Mouse (Mus musculus) brain, embryonic 18.5 days (tissue): ENCODE measurements around the gene Lhx5.

Experiments used
- DNase-seq: peaks from one replicate; pipeline ENCODE4 v3.0.0-alpha.2; 2012; ENCODE audit warnings: low read depth, low spot score

Gene Lhx5

DNA sequence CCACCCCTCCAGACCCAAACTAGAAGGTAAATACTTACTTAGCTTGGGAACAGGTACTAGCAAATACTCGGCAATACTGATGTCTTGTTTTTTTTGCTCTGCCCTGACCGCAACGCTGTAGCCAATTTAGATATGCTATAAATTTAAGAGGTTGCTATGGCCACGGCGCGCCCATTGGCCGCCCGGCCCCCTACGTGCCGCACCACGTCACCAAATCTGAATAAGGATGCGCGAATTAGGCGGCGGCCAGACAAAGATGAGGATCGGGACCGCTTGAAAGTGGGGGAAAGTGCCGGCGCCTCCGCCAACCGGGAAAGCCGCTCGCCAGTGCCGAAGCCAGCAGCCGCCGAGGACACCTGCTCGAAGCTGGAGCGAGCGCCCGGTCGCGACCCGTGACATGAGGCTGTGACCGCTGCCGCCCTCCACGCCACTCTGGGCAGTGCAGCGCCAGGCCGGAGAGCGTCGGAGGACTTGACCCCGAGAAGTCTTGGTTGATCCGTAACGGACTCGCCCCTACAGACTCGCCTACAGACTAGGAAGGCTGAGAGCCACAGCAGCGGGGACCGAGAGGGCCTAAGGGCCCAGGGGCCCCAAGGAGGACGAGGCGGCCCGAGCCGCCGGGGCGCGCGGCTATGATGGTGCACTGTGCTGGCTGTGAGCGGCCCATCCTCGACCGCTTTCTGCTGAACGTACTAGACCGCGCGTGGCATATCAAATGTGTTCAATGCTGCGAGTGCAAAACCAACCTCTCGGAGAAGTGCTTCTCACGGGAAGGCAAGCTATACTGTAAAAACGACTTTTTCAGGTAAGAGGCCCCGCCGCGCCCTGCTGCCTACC lies at the start of gene Lhx5:
Lhx5 (plus strand) TSS at position 51 of the 837 bp plus-strand sequence.
- DNase-seq, result no peak

DNA sequence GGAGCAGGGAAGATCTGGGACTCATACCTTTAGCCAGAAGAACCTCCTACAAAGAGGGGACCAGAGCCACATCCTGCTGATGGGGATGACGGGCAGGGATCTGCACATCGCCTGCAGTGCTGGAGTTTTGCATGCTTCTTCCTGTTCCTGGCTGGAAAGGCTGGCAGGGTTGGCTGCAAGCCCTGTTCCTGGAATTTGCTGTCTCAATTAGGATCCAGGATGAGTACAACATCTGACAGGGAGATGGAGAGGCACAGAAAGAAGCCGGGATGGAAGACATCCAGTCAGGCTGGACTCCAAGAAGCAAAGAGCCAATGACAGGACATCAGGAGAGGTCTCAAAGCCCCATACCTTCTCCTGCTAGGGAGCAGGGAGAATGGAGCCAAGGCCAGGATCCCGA lies 45.1 kb upstream of the Lhx5 start:
- no peak for DNase-seq

DNA sequence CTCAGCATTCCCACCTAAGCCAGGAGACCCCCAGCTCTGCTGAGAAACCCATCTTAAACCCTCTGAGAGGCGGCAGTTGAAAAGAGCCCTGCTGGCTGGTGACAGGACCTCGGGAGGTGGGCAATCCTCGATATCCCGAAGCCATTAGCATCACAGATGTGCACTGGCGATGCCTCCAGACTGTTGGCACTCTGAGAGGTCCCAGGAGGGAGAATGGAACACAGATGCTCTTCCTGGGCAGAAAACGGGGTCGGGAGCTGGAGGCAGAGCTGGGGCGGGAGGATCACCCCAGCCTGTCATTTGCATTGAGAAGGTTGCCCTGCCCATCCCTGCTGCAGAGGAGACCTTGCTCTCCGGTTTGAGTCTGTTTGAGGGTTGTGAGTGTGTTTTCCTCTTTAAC lies 42.7 kb upstream of the Lhx5 start:
- DNase-seq, result no peak

DNA sequence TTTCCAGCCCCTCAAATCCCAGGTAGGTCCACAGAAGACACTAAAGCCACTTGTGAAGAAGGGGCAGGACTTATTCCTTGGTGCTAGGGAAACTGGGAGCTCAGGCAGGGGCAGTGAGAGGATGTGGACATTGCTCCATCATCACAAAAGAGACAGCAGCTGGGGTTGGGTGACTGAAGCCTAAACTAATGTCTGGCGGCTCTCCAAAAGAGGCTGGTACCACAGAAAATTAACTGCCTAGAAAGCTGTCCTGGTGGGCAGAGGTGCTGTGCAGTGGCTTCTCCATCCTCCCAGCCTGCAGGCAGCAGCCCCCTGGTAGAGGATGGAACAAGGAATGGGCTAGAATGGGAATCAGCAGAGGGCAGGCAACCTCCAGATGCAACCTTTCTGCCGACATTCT lies 41.5 kb upstream of the Lhx5 start:
- DNase-seq, result no peak

DNA sequence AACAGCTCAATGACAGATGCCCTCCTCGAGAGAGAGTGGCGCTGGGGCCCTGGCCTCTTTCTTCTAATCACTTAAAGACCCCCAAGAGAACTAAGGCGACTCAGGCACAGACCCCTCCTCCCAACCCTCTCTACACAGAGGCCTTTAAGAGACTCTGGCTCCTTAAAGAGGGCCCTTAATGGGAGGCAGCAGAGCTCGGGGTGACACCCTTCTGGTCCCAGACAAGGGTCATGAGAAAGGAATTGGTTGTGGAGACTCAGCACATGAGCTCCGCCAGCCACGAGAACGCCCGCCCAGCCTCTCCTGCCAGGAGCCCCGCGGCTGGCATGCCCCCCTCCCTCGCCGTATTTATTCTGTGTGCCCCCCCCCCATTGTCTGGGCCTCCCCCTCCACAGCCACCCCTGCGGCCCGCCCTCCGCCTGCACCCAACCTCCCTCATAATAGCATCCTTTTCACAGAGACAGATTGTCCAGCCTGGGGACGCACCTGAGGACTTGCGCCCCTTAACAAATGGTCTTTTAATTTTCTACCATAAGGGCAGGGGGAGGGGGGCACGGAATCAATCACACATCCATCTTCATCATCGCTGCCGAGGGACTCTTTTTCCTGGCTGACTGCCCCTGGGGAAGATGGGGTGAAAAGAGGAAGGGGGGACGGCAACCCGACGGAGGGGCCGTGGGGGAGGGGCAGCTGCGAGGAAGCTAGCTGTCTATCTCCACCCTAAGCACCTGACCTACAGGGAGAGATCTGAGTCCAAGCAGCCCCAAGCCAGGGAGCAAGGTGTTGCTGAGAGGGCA lies 37.4 kb upstream of the Lhx5 start:
- no peak for DNase-seq

DNA sequence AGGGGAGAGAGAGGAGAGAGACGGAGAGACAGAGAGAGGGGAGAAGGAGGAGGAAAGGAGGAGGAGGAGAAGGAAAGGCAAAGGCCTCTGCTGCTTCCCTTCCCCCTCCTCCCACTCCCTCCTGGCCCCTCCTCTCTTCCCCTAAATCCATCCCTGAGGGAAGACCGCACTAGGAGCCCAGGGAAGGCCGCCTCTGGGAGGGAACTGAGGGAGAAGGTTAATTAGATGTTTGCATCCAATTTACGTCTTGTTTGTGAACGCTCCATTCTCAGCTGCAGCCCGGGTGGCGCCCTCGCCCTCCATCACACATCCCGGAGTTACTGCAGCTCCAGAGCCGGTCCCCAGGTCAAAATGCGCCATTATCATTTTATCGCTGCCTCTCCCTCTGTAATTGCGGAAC lies 33.5 kb upstream of the Lhx5 start:
- no peak for DNase-seq

DNA sequence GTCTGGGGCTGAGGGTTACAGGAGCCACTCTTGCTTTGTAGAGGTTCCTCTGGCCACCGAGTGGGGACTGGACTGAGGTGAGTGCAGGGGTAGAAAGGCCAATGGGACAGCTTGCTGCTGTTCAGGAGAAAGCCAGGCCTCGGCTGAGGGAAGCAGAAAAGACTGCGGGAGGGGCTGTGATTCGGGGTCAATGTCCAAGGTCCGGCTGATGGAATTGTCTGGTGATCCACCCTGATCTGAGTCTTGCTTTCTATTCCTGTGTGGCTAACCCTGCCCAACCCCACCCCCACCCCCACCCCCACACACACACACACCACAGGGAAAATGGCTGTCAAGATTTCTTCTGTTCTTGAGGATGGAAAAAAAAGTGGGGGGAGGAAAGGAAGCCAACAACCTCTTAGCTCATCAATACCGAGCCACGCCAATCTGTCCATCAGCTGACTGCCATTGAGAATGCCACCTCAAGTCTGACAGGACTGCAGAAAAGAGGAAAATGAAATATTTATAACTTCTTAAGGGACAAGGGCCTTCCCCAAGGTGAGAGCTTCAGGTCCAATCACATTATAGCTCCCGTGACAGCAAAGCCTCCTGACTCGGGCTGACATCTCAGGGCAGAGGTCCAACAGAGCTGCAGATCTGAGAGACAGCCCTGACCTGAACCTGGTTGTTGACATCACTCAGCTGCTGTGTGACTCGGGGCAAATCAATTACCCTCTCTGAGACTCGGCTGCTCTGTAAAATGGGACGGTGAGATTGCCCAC lies 26.5 kb upstream of the Lhx5 start:
- no peak for DNase-seq

DNA sequence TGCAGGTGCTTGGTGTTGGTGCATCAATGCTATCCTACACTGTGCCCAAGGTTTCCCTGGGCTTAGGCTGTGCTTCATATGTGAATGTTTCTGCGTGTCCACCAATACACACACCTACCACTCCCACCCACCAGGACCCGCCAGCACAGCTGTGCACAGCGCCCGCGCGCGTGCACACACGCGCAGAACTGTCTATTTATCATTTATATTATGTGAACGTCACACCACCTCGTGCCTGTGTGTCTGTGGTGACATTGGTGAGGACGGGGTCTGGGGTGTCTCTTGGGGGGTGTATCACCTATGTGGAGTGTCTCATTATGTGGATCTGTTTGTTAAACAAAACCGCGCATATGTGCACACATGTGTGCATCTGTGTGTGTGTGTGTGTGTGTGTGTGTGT lies 22.6 kb upstream of the Lhx5 start:
- DNase-seq, result no peak

DNA sequence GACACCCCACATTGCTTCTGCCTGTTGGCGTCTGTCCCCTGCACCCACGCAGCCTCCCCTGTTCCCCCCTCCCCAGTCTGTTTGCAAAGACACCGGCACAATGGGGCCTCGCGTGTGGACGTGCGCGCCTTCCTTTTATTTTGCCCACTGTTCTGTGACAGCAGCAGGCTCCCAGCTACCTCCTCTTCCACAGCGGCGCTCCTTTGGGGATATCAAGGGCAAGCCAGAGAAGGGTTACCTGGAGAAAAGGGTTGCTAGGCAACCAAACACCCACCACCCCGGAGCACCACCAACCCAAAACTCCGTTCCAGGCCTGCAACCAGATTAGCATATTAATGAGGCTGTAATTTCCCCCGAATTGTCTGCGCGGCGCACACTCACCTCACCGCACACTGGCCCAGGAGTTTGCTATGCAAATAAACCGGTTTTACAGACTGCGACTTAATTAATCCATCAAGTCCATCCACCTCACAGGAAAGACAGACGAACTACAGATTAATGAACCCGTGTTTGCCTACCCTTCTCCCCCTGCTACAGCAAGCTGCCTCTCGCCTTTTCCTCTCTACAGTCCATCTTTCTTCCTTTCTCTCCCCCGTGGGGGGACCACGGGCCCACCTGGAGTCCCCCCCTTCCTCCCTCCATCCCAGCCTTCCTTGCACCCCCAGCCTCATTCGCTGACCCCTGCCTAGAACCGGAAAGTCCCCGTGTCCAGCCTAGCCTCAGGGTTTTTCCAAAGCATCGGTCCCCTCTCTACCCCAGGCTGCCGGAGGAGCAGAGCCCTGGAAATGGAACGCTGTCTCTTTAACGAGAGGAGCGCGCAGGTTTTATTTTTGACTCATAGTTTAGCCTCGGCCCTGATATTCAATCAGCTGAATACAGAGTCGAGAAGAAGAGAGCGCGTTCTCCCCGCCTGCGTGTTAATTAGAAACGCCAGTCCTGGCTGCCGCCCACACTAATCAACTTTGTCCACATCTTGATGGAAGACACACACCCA lies 21.8 kb upstream of the Lhx5 start:
- no peak for DNase-seq

DNA sequence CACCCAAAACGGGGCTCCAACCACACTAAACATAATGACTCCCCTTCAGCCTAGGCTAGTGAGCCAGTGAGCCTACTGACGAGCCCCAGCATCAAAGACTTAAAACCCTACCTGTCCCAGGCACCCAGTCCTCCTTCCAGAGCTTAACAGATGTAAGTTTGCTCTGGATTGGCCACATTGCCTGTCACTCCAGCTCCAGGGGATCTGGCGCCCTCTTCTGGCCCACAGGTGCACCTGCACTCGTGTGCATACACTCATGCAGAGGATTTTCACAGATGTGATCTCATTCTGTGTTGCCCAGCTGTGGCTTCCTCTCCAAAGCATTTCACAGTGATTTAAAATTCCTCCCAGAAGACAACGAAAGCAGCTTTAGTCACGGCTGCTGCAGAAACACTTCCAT lies 18.1 kb upstream of the Lhx5 start:
- no peak for DNase-seq

DNA sequence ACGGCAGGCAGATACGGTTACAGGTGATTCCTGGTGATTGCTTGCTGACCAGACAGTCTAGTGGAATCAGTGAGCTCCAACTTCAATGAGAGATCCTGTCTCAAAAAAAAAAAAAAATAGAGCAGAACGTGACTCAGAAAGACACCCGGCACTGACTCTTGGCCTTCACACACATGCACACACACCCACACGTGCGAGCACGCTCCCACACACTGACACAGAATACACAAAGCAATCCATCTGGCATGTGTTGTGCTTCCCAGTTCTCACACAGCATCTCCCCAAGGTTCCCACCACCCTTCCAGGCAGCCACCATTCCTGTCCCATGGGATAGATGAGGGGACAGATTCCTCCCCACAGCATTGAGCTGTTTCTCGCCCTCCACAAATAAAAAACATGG lies 11.4 kb upstream of the Lhx5 start:
- DNase-seq, result no peak

DNA sequence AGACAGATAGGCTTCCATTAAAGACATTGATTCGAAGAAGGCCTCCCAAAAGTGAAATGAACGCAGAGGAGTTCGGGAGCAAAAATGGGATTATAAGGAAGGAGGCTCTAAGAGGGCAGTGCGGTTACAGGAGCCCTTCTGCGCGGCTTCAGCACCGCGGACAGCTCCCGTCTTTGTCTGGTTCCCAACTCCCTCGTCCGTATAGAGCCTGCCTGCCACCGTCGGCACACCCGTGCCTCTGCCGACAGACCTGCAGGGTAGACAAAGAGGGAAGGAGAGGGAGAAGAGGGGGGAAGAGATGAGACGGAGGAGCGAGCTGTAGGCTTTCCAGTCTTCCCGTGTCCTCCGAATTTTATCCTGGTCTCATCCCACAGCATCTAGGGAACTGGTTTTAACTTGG lies 7.5 kb upstream of the Lhx5 start:
- DNase-seq, result no peak

DNA sequence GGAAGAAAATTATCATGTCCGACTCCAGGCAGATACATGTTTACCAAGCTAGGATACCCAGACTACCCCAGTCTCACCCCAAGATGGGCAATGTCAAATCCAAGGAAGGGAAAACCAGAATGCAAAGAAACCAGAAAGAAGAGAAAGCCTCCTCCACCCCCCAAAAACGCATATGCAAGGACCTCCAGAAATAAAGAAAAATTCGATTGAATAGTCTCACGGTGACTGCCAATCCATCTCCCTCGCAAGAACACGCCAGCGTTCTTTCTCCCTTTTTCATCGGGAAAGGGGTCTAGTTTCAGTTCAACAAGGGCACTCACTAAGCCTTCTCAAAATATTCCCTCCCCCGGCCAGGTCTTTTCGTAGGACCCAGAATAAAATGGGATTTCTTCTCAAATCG lies 6.8 kb upstream of the Lhx5 start:
- no peak for DNase-seq

DNA sequence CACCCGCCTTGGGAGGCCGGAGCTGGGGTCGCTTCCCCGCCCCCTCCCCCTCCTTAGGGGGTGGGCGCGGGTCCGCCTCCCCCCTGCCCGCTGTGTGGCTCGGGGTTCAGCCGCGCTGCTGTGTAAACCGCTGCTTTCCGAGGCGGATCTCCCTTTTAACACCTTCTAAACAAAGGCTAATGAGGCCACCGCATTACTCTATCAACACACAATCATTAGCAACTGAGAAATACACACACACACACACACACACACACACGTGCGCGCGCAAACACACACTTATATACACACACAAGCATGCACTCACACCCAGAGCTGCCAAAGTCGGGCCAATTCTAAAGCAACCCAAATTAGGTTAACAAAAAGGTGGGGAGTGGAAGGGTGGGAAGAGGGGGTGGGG lies 5.8 kb upstream of the Lhx5 start:
- no peak for DNase-seq

DNA sequence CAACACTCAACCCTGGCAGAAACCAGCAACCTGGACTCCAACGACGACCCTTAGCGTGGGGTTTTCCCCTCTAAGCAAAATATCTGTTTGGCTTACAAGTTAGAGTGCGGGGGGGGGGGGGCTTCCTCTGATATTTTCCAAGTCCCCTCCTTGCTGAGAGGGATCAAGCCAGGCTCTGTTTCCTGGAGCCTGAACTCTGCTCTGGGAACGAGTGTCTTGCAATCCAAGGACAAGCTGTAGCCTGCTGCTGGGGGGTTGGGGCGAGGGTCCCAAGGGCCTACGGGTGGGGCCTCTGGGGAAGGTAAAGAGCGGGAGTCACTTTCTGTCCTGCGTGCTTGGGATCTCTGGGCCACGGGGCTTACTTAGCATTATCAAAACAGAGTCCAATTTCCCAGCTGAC lies 4.9 kb upstream of the Lhx5 start:
- DNase-seq, result no peak

DNA sequence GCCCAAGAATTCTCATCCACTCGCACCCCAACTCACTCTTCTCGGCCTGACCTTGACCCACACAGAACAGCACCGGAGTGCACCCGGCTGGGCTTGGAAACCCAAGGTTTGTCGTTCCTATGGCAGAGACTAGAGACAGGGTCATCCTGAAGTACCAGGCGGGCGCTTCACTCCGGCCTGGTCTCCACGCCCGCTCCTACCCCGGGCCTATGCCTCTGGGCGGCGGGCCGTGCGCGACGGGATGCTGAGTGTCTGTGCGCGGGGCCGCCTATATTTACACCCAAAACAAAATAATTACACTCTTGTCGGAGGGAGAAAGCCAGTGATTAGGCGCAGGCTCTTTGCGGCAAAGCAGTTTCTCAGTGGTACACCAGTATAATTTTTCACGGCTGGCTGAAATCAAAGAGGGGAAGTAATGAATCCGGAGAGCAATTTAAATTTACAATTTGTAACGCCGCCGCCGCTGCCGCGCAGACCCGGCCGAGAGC lies 4.0 kb upstream of the Lhx5 start:
- DNase-seq, result no peak

DNA sequence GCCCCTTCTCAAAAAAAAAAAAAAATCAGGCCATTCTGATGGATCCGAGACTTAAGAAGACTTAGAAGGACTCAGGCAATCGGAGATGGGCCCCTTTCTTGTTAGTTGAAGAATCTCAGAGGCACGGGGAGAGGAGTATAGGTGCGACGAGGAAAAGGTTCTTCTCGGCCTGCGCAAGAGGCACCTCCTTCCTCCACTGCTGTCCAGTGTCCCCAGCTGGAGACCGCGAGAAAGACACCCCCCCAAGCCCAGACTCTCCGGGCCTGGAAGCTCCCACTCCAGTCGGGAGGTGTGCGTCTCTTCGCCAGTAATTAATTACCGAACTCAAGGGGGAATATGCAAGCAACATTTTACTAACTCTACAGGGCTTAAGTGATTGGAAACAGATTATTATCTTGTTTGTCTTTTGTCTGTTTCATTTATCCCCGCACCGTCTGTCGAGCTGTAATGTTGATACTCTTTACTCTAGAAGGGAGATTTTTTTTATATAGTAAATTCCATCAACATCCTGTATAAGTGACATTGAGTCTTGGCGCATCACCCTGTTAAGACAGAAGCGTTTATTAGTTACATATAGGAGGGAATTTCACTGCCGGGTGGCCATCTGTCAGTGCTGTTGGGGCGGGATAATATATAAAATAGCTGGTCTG lies 3.2 kb upstream of the Lhx5 start:
- DNase-seq, result no peak

DNA sequence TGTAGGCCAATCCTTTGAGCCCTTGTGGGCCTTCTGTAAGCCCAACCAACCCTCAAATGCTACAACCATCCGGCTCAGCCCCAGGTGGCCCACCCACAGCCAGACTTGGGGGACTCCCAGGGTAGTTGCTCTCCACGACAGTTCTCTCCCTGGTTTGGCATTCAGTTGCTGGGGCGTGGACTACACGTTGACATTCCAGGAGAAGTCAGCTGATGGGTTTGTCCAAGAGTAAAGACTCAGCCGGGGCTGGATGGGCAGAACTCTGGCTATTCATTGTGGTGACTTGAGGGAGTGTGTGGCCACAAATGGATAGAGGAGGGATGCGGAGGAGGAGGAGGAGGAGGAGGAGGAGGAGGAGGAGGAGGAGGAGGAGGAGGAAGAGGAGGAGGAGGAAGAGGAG lies 2.5 kb upstream of the Lhx5 start:
- no peak for DNase-seq

DNA sequence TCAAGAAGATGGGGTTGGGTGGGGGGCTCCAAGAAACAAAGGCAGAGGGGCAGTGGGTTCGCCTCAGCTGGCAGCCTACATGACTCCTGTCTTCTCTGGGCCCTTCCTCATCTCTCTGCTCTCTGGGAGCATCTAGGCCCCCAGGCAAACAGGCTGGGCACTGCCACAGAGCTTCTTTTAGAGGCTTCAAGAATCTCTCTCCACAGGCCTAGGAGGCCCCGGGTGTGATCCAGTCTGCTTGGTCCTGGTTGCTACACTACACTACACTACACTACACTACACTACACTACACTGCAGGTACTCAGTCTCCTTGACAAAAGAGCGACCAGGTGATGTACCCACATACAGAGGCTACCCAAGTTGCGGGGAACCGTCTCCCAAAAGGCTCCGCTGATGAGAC lies 1.8 kb upstream of the Lhx5 start:
- no peak for DNase-seq

DNA sequence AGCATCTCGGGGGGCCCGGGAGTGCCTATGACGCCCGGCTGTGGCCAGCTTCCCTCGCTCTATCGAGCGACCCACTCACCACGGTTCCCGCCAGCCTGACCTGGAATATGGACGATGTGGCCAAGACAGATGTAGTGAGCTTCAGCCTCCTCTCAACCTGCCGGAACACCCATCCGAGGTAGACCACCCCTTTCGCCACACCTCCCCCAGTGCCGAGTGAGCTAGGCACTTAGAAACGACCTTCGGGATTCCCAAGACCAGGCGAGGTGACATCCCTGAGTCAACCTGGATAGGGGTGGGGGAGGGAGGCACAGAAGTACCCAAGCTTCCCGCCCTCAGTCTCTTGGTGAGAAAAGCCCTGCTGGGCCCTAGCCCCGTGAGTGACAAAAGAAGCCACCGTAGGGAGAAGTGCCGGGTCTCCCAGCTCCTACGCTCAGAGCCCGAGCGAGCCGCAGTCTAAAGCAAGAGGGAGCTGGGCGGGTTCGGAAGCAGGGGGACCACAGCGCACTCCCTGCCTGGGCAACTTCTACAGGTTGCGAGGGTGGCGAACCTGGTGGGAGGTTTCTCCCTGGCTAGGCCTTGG lies 407 bp upstream of the Lhx5 start:
- DNase-seq, result no peak
